Mouse (Mus musculus) intestine, embryonic 16.5 days (tissue): ENCODE results near the gene Sh2d7. TPM values are rescaled to one million over a fixed set of nuclear protein-coding genes. Genes with fewer than 3 reads are reported as not detected.

ENCODE experiments used
- ATAC-seq: fragments of 200-750 bp; cut with Nextera tagmentation; 2 replicates; pipeline ENCODE4 v1.8.0; 2017; ENCODE audit warnings: moderate TSS enrichment, moderate library complexity
- H3K27ac ChIP-seq: fragments of 300-500 bp; sonication (generic); 2 replicates; pipeline ENCODE4 v1.5.1; 2014; ENCODE audit warnings: mild to moderate bottlenecking, low read length
- H3K27me3 ChIP-seq: fragments of 300-500 bp; sonication (generic); replicated peaks from 2 replicates; pipeline ENCODE4 v1.6.1; 2014; ENCODE audit warnings: low read length, control low read depth, mixed read lengths; ENCODE audit not compliant: control insufficient read depth, insufficient read depth
- H3K36me3 ChIP-seq: fragments of 300-500 bp; sonication (generic); 2 replicates; pipeline ENCODE4 v1.6.1; 2014; ENCODE audit warnings: low read length, control low read depth; ENCODE audit not compliant: control insufficient read depth, insufficient read depth
- H3K4me1 ChIP-seq: fragments of 300-500 bp; sonication (generic); 2 replicates; pipeline ENCODE4 v1.6.1; 2014; ENCODE audit warnings: low read length, control low read depth, mixed read lengths; ENCODE audit not compliant: control insufficient read depth, insufficient read depth
- H3K4me2 ChIP-seq: fragments of 300-500 bp; sonication (generic); 2 replicates; pipeline ENCODE4 v1.6.1; 2014; ENCODE audit warnings: low read depth, low read length, control low read depth
- H3K4me3 ChIP-seq: fragments of 300-500 bp; sonication (generic); 2 replicates; pipeline ENCODE4 v1.5.1; 2014; ENCODE audit warnings: mild to moderate bottlenecking, low read length
- H3K9ac ChIP-seq: fragments of 300-500 bp; sonication (generic); 2 replicates; pipeline ENCODE4 v1.6.1; 2014; ENCODE audit warnings: low read depth, low read length
- H3K9me3 ChIP-seq: fragments of 300-500 bp; sonication (generic); 2 replicates; pipeline ENCODE4 v1.6.1; 2016; ENCODE audit warnings: low read length, control low read depth; ENCODE audit not compliant: control insufficient read depth
- WGBS: fragments of 180-500 bp; shearing (Covaris S2); extraction: QIAGEN DNeasy Blood & Tissue Kit; methylation state at CpG from one replicate; pipeline ENCODE4 v1.1.7; 2014; 5-methylcytosine and 5-hydroxymethylcytosine counted together
- polyA plus RNA-seq: library from polyadenylated mRNA; unstranded; fragments of >200 nt; fragmentation: Nextera tagmentation; extraction: Ambion mirVana; gene quantifications from 2 replicates; pipeline ENCODE4 v1.2.1, GENCODE M21; 2015

Gene Sh2d7
- polyA plus RNA-seq, 1 experiment from 2014 or later: not detected

- ATAC-seq: no peak
- no peak overlapping the region for H3K27ac ChIP-seq
- H3K9ac ChIP-seq: no peak overlapping the region
- no peak overlapping the region for H3K4me2 ChIP-seq
- no peaks in the 10 kb centered on the region for H3K36me3 ChIP-seq
- H3K27me3 ChIP-seq: no peaks in the 10 kb centered on the region
- 47% methylated on average over 4 of the region's 4 CpGs for WGBS
- no peaks in the 10 kb centered on the region for H3K9me3 ChIP-seq
- no peaks in the 10 kb centered on the region for H3K4me1 ChIP-seq
- no peak overlapping the region for H3K4me3 ChIP-seq
Observed at GRCm38 (mm10) chr9:54537030-54537429, 1.8 kb upstream of the Sh2d7 start.

- Histone ChIP-seq H3K9me3 (no peaks in the 10 kb centered on the region), H3K27me3 (no peaks in the 10 kb centered on the region), H3K4me1 (no peaks in the 10 kb centered on the region), H3K9ac (no peak overlapping the region), H3K4me3 (no peak overlapping the region), H3K36me3 (no peaks in the 10 kb centered on the region), H3K27ac (no peak overlapping the region), H3K4me2 (no peak overlapping the region)
- no peak for ATAC-seq
- WGBS: 76% methylated on average over 3 of the region's 3 CpGs
Observed at GRCm38 (mm10) chr9:54537480-54537879, 1.3 kb upstream of the Sh2d7 start.

- Histone ChIP-seq H3K9me3 (no peaks in the 10 kb centered on the region), H3K36me3 (no peaks in the 10 kb centered on the region), H3K4me3 (no peak overlapping the region), H3K27ac (no peak overlapping the region), H3K9ac (no peak overlapping the region), H3K4me1 (no peaks in the 10 kb centered on the region), H3K27me3 (no peaks in the 10 kb centered on the region), H3K4me2 (no peak overlapping the region)
- 91% methylated on average over 3 of the region's 3 CpGs for WGBS
- ATAC-seq: no peak
Observed at GRCm38 (mm10) chr9:54538244-54538643, 540 bp upstream of the Sh2d7 start.

- no peak overlapping the region for H3K27ac ChIP-seq
- 79% methylated on average over 5 of the region's 5 CpGs for WGBS
- no peak overlapping the region for H3K4me2 ChIP-seq
- H3K4me3 ChIP-seq: no peak overlapping the region
- no peaks in the 10 kb centered on the region for H3K9me3 ChIP-seq
- ATAC-seq: no peak
- H3K9ac ChIP-seq: no peak overlapping the region
- H3K4me1 ChIP-seq: no peaks in the 10 kb centered on the region
- no peaks in the 10 kb centered on the region for H3K27me3 ChIP-seq
- H3K36me3 ChIP-seq: no peaks in the 10 kb centered on the region
Observed at GRCm38 (mm10) chr9:54540801-54541200, 2.0 kb downstream of the Sh2d7 start.

GRCm38 (mm10) chr9:54544212-54544953 lies 5.6 kb downstream of the Sh2d7 start:
- no peak for ATAC-seq
- WGBS: 82% methylated on average over 9 of the region's 9 CpGs
- Histone ChIP-seq H3K27ac (no peak overlapping the region), H3K4me2 (no peak overlapping the region), H3K36me3 (no peaks in the 10 kb centered on the region), H3K9me3 (no peaks in the 10 kb centered on the region), H3K27me3 (no peaks in the 10 kb centered on the region), H3K9ac (no peak overlapping the region), H3K4me3 (no peak overlapping the region), H3K4me1 (no peaks in the 10 kb centered on the region)

- H3K27ac ChIP-seq: no peak overlapping the region
- no peak overlapping the region for H3K4me3 ChIP-seq
- H3K4me2 ChIP-seq: no peak overlapping the region
- no peaks in the 10 kb centered on the region for H3K4me1 ChIP-seq
- H3K9ac ChIP-seq: no peak overlapping the region
- WGBS: 85% methylated on average over 4 of the region's 4 CpGs
- H3K9me3 ChIP-seq: no peaks in the 10 kb centered on the region
- H3K27me3 ChIP-seq: no peaks in the 10 kb centered on the region
- ATAC-seq: no peak
- H3K36me3 ChIP-seq: no peaks in the 10 kb centered on the region
Observed at GRCm38 (mm10) chr9:54544954-54545315, 6.2 kb downstream of the Sh2d7 start.

GRCm38 (mm10) chr9:54547536-54547935 lies 8.8 kb downstream of the Sh2d7 start:
- Histone ChIP-seq H3K4me1 (no peaks in the 10 kb centered on the region), H3K27ac (no peak overlapping the region), H3K36me3 (no peaks in the 10 kb centered on the region), H3K27me3 (no peaks in the 10 kb centered on the region), H3K4me3 (no peak overlapping the region), H3K9me3 (no peaks in the 10 kb centered on the region), H3K9ac (no peak overlapping the region), H3K4me2 (no peak overlapping the region)
- 21% methylated on average over 5 of the region's 5 CpGs for WGBS
- no peak for ATAC-seq

- no peak overlapping the region for H3K9ac ChIP-seq
- no peaks in the 10 kb centered on the region for H3K36me3 ChIP-seq
- H3K4me1 ChIP-seq: no peaks in the 10 kb centered on the region
- no peaks in the 10 kb centered on the region for H3K9me3 ChIP-seq
- ATAC-seq: no peak
- WGBS: 88% methylated on average over 6 of the region's 6 CpGs
- H3K27me3 ChIP-seq: no peaks in the 10 kb centered on the region
- no peak overlapping the region for H3K4me3 ChIP-seq
- no peak overlapping the region for H3K4me2 ChIP-seq
- H3K27ac ChIP-seq: no peak overlapping the region
Observed at GRCm38 (mm10) chr9:54549433-54549832, 10.6 kb downstream of the Sh2d7 start.

- Histone ChIP-seq H3K27me3 (no peaks in the 10 kb centered on the region), H3K4me3 (no peak overlapping the region), H3K4me2 (no peak overlapping the region), H3K9ac (no peak overlapping the region), H3K4me1 (no peaks in the 10 kb centered on the region), H3K9me3 (no peaks in the 10 kb centered on the region), H3K27ac (no peak overlapping the region), H3K36me3 (no peaks in the 10 kb centered on the region)
- WGBS: 26% methylated on average over 5 of the region's 5 CpGs
- ATAC-seq: peak; percentile 52
Observed at GRCm38 (mm10) chr9:54552409-54552808, 13.6 kb downstream of the Sh2d7 start.

GRCm38 (mm10) chr9:54555044-54555443 lies 16.3 kb downstream of the Sh2d7 start:
- Histone ChIP-seq H3K9ac (no peak overlapping the region), H3K4me1 (no peaks in the 10 kb centered on the region), H3K4me2 (no peak overlapping the region), H3K27ac (no peak overlapping the region), H3K4me3 (no peak overlapping the region), H3K9me3 (no peaks in the 10 kb centered on the region), H3K27me3 (no peaks in the 10 kb centered on the region), H3K36me3 (no peaks in the 10 kb centered on the region)
- ATAC-seq: no peak
- WGBS: 62% methylated on average over 2 of the region's 2 CpGs
